Mouse (Mus musculus) lung, embryonic 16.5 days (tissue): ENCODE data around the gene Trim67. TPM values are rescaled to one million over a fixed set of nuclear protein-coding genes. Genes with fewer than 3 reads are reported as not detected.

Experiments used
- ATAC-seq: fragments of 200-750 bp; cut with Nextera tagmentation; 2 replicates; pipeline ENCODE4 v1.8.0; 2017; ENCODE audit warnings: low read depth, mild to moderate bottlenecking, moderate library complexity
- H3K27ac ChIP-seq: fragments of 300-500 bp; sonication (generic); 2 replicates; pipeline ENCODE4 v1.5.1; 2014; ENCODE audit warnings: mild to moderate bottlenecking, control low read depth, low read length
- H3K27me3 ChIP-seq: fragments of 300-500 bp; sonication (generic); 2 replicates; pipeline ENCODE4 v1.6.1; 2014; ENCODE audit warnings: low read depth, low read length, mixed read lengths; ENCODE audit not compliant: control insufficient read depth, insufficient read depth
- H3K36me3 ChIP-seq: fragments of 300-500 bp; sonication (generic); 2 replicates; pipeline ENCODE4 v1.6.1; 2014; ENCODE audit warnings: low read length; ENCODE audit not compliant: control insufficient read depth, insufficient read depth
- H3K4me1 ChIP-seq: fragments of 300-500 bp; sonication (generic); replicated peaks from 2 replicates; pipeline ENCODE4 v1.6.1; 2014; ENCODE audit warnings: low read length, mixed read lengths; ENCODE audit not compliant: control insufficient read depth, insufficient read depth
- H3K4me2 ChIP-seq: fragments of 300-500 bp; sonication (generic); 2 replicates; pipeline ENCODE4 v1.6.1; 2014; ENCODE audit warnings: low read depth, low read length, control low read depth
- H3K4me3 ChIP-seq: fragments of 300-500 bp; sonication (generic); 2 replicates; pipeline ENCODE4 v1.5.1; 2014; ENCODE audit warnings: mild to moderate bottlenecking, low read length, control low read depth
- H3K9ac ChIP-seq: fragments of 300-500 bp; sonication (generic); 2 replicates; pipeline ENCODE4 v1.6.1; 2014; ENCODE audit warnings: low read length, control low read depth
- H3K9me3 ChIP-seq: fragments of 300-500 bp; sonication (generic); 2 replicates; pipeline ENCODE4 v1.6.1; 2016; ENCODE audit warnings: low read length; ENCODE audit not compliant: control insufficient read depth
- WGBS: fragments of 180-500 bp; shearing (Covaris S2); extraction: QIAGEN DNeasy Blood & Tissue Kit; methylation state at CpG from one replicate; pipeline ENCODE4 v1.1.7; 2014; 5-methylcytosine and 5-hydroxymethylcytosine counted together
- polyA plus RNA-seq: library from polyadenylated mRNA; unstranded; fragments of >200 nt; fragmentation: Nextera tagmentation; extraction: Ambion mirVana; gene quantifications from 2 replicates; pipeline ENCODE4 v1.2.1, GENCODE M21; 2015

The Trim67 gene
- polyA plus RNA-seq, 1 experiment from 2014 or later = 0.92 TPM

DNA sequence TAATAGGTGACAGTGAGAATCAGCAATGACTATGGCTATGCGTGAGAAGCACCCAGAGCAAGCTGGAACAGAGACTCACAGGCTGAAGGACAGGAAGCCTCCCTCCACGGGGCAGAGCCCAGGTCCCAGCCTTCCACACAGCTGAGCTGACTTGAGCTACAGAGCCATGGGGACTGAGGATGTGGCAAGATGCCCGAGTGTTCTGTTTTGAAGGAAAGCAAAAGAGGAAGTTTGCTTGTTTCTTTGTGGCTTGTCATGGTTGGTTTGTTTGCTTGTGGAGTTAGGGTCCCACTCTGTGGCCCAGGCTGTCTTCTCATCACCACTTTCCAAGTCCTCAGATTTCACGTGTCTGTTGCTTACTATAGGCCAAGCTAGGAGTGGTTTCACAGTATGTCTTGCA, 2.2 kb upstream of the Trim67 start:
- H3K27ac ChIP-seq = no peak overlapping the region
- no peak overlapping the region for H3K9ac ChIP-seq
- H3K4me3 ChIP-seq = no peak overlapping the region
- no peaks in the 10 kb centered on the region for H3K36me3 ChIP-seq
- H3K27me3 ChIP-seq = peaks cover 44% of the 10 kb centered on the region
- no peak overlapping the region for H3K4me2 ChIP-seq
- no peaks in the 10 kb centered on the region for H3K9me3 ChIP-seq
- H3K4me1 ChIP-seq = peaks cover 28% of the 10 kb centered on the region
- 70% methylated on average over 4 of the region's 4 CpGs for WGBS
- no peak for ATAC-seq

DNA sequence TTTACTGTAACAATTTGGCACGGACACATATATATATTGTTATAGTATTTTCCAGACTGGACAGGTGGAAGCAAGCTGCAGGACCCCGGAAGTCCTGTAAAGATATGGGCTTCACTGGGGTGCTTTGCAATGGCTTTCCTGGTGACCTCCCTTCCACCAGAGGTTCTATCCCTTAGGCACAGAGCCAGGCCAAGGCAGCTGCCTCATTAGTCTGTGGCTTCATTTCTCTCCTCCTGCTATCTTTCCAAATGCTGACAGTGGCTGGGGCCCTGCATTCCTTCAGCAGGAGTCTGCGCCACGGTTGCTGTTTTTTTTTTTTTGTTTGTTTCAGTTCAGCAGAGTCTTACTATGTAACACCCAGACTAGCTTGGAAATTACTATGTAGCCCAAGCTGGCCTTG, 1.1 kb upstream of the Trim67 start:
- no peak overlapping the region for H3K9ac ChIP-seq
- H3K4me2 ChIP-seq = peak overlapping the region; percentile 100
- H3K27me3 ChIP-seq = peaks cover 50% of the 10 kb centered on the region
- H3K4me3 ChIP-seq = peak overlapping the region; percentile 63
- H3K9me3 ChIP-seq = no peaks in the 10 kb centered on the region
- ATAC-seq = no peak
- 38% methylated on average over 4 of the region's 4 CpGs for WGBS
- no peaks in the 10 kb centered on the region for H3K36me3 ChIP-seq
- peaks cover 28% of the 10 kb centered on the region for H3K4me1 ChIP-seq
- H3K27ac ChIP-seq = no peak overlapping the region

DNA sequence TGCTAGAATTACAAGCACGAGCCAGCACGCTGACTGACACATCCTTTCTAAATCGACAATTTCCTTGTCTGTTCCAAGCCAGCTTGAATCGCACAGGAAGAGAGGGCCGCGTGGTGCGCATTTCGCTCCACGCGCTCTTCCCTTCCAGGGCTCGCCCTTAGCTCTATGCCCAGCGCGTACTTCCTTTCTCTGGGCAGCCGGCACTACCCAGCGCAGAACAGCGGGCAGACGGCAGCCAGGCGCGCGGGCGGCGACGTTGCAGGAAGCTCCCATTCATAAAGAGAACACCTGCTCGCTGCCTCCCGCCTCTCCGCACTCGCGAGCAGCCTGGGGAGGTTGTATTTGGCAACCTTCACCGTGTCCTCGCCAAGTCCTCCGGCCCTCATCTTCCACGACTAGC, 706 bp upstream of the Trim67 start:
- under 1% methylated on average over 32 of the region's 32 CpGs for WGBS
- H3K4me3 ChIP-seq = peak overlapping the region; percentile 63
- H3K9me3 ChIP-seq = no peaks in the 10 kb centered on the region
- peaks cover 50% of the 10 kb centered on the region for H3K27me3 ChIP-seq
- H3K9ac ChIP-seq = no peak overlapping the region
- H3K4me1 ChIP-seq = peaks cover 28% of the 10 kb centered on the region
- no peaks in the 10 kb centered on the region for H3K36me3 ChIP-seq
- H3K27ac ChIP-seq = no peak overlapping the region
- peak overlapping the region; percentile 100 for H3K4me2 ChIP-seq
- no peak for ATAC-seq

DNA sequence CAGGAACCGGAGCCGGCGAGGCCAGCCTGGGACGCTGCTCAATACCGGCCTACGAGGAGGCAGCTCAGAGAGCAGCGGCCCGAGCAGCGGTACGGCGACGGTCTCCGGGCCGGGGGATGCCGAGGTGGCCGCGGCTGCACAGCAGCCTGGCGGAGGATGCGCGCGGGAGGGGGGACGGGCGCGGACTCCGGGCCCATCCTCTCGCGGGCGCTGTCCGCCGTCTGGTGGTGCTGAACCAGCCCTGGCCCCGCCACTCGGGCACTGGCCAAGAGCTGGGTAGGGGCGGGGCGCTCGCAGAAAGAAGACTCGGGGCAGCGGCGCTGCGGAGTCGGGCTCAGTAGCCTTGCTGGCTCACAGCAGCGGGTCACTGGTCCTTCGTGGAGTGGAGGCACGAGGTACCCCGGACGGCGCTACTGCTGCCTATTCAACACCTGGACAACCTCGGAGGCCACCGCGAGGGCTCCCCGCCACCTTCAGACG, 320 bp downstream of the Trim67 start:
- Histone ChIP-seq H3K4me3 (peak overlapping the region; percentile 63), H3K27me3 (peaks cover 50% of the 10 kb centered on the region), H3K9me3 (no peaks in the 10 kb centered on the region), H3K9ac (peak overlapping the region; percentile 49; the same call in 1 of the 2 replicates), H3K4me1 (peaks cover 28% of the 10 kb centered on the region), H3K4me2 (peak overlapping the region; percentile 100), H3K36me3 (no peaks in the 10 kb centered on the region), H3K27ac (no peak overlapping the region; the same call in 1 of the 2 replicates)
- ATAC-seq = peak; percentile 92
- under 1% methylated on average over 28 of the region's 51 CpGs for WGBS

DNA sequence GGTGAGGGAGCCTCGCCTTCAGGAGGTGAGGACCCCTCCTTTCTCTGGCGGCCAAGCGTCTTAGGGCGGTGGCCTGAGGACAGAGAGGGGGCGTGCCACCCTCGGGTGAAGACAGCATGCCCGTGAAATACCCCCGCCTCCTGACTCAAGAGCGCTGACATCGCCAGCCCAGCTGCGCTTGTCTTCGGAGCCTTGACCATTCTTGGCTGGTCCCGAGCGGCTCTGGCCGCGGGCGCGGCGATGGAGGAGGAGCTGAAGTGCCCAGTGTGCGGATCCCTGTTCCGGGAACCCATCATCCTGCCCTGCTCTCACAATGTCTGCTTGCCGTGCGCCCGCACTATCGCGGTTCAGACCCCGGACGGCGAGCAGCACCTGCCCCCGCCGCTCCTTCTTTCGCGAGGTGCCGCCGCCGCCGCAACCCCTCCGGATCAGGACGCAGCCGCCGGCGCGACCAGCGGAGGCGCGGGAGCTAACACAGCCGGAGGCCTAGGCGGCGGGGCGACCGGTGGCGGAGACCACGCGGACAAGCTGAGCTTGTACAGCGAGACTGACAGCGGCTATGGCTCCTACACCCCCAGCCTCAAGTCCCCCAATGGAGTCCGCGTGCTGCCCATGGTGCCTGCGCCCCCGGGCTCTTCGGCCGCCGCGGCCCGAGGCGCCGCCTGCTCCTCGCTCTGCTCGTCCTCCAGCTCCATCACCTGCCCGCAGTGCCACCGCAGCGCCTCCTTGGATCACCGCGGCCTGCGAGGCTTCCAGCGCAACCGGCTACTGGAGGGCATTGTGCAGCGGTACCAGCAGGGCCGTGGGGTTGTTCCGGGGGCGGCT, 981 bp downstream of the Trim67 start:
- H3K36me3 ChIP-seq = no peaks in the 10 kb centered on the region

DNA sequence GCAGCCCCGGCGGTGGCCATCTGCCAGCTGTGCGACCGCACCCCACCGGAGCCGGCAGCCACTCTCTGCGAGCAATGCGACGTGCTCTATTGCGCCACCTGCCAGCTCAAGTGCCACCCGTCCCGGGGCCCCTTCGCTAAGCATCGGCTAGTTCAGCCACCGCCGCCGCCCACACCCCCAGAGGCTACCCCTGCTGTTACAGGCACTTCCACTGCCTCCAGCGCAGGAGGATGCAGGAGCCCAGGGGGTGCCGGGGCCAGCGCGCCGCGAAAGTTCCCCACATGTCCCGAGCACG, 1.5 kb downstream of the Trim67 start:
- no peak for ATAC-seq
- H3K27ac ChIP-seq = no peak overlapping the region
- peak overlapping the region; percentile 100 for H3K4me2 ChIP-seq
- 0 out of 2 replicates have a peak overlapping the region, but pooled peaks have one; percentile 10 for H3K9ac ChIP-seq
- H3K9me3 ChIP-seq = no peaks in the 10 kb centered on the region
- H3K4me1 ChIP-seq = peaks cover 28% of the 10 kb centered on the region
- peaks cover 50% of the 10 kb centered on the region for H3K27me3 ChIP-seq
- WGBS = under 1% methylated on average over 25 of the region's 25 CpGs
- peak overlapping the region; percentile 63 for H3K4me3 ChIP-seq
- H3K36me3 ChIP-seq = no peaks in the 10 kb centered on the region

More for the DNA sequence above, 981 bp downstream of the Trim67 start:
- ATAC-seq = peak; percentile 24
- Histone ChIP-seq H3K27ac (no peak overlapping the region), H3K4me2 (peak overlapping the region; percentile 100), H3K4me3 (peak overlapping the region; percentile 63), H3K4me1 (peaks cover 28% of the 10 kb centered on the region), H3K9ac (no peak overlapping the region), H3K27me3 (peaks cover 50% of the 10 kb centered on the region), H3K9me3 (no peaks in the 10 kb centered on the region)
- under 1% methylated on average over 66 of the region's 81 CpGs for WGBS

DNA sequence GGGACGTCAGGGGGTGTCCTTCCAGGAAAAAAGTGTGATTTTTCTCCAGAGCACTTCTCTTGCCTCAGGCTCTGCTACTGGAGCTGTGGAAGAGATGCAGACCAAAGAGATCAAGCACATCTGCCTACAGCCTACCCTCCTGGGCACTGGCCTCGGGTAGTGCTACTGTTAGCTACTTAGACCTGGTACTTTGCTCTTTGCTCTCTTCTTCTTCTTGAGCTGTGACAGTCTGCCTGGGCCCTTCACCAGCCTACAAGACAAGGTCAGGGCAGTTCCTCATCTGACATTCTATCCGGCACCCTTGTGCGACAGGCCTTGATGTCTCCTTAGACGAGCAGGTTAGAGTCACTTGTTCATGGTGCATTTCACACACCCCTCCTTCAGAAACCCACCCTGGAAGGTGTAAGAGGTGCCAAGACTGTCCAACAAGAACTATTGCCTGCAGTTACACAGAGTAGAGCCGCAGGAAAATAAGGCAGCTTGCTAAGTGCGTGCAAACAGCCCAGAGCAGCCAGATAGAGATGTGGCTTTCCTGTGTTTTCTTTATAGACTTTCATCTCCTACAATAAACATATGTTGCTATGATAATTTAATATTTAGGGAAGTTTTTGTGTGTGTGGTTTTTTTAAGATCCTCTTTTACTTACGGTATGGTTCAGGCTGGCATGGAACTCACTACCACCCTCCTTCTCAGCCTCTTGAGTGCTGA, 3.0 kb downstream of the Trim67 start:
- no peak for ATAC-seq
- no peaks in the 10 kb centered on the region for H3K36me3 ChIP-seq
- no peak overlapping the region for H3K4me3 ChIP-seq
- H3K4me2 ChIP-seq = no peak overlapping the region
- no peak overlapping the region for H3K9ac ChIP-seq
- peaks cover 28% of the 10 kb centered on the region for H3K4me1 ChIP-seq
- H3K27ac ChIP-seq = no peak overlapping the region
- peaks cover 50% of the 10 kb centered on the region for H3K27me3 ChIP-seq
- no peaks in the 10 kb centered on the region for H3K9me3 ChIP-seq
- WGBS = 64% methylated on average over 8 of the region's 8 CpGs

DNA sequence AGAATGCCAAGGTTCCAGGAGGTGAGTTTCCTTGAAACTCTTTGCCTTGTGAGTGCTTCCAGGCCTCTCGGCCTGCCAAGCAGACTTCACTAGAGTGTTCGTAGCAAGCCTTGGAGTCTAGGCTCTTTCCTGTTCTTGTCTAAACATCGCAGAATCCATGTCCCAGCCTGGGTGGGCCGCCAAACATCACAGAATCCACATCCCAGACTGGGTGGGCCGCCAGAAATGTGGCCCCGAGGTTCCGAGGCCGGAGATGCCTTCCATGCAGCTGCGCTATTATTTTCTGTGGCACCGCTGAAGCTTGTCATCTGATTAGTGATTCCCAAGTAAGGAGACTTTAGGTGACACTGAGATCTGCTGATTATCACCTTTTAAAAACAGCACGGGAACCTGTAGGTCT, 7.7 kb downstream of the Trim67 start:
- 19% methylated on average over 11 of the region's 11 CpGs for WGBS
- Histone ChIP-seq H3K4me3 (no peak overlapping the region), H3K4me1 (no peaks in the 10 kb centered on the region), H3K27me3 (peaks cover 8% of the 10 kb centered on the region), H3K36me3 (no peaks in the 10 kb centered on the region), H3K9ac (no peak overlapping the region), H3K4me2 (no peak overlapping the region), H3K27ac (no peak overlapping the region), H3K9me3 (no peaks in the 10 kb centered on the region)
- no peak for ATAC-seq
